Mouse (Mus musculus): ENCODE measurements around the gene Hist1h2ah. TPM values are rescaled to one million over a fixed set of nuclear protein-coding genes. Genes with fewer than 3 reads are reported as not detected.

The Hist1h2ah gene
- polyA plus RNA-seq, 1 experiment from 2014 or later: 7.8 TPM

DNA sequence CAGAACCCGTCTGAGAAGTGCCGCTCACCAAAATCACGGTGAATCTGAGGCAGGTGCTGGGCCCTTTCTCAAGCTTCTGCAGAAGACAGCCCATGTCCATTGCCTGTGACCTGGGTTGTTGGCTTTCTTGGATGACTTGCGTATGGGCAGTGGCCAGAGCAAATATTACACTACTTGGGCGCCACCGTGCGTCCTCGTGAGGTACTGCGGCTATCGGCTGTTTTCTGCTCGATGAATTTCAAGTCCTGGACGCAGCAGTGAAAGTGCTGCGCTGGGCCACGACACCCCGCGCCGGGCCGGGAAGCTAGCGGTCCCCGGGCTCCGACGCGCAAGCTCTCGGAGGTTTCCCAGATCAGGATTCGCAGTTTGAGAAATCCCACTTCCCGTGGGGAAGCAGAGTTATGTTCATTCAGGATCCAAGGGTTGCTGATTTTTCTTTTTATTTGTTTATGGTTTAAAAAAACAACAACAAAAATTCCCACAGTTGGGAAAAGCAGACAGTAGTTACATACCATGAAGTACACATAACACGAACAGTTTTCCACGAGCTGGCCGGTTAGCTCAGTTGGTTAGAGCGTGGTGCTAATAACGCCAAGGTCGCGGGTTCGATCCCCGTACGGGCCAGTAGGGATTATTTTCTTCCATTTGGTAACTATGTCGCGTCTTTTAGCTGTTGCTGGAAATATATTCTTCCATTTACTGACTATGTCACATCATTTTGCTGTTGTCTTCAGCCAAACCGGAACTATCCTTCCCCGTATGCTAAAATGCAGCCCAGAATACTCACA lies 6.5 kb downstream of the Hist1h2ah start:
- H3K4me1 ChIP-seq (ENCODE audit: insufficient read depth, low read length): peaks cover 10% of the 10 kb centered on the region
- H3K9ac ChIP-seq (replicated peaks; ENCODE audit: low read length): peak overlapping the region; percentile 79
- H3K4me3 ChIP-seq (ENCODE audit: low read length): peak overlapping the region; percentile 66
- H3K27me3 ChIP-seq (ENCODE audit: insufficient read depth, low read length): no peaks in the 10 kb centered on the region
- under 1% methylated on average over 40 of the region's 40 CpGs for WGBS
- no peaks in the 10 kb centered on the region for H3K36me3 ChIP-seq (ENCODE audit: insufficient read depth, low read length)
- H3K4me2 ChIP-seq (replicated peaks; ENCODE audit: low read depth, low read length): peak overlapping the region; percentile 69
- no peaks in the 10 kb centered on the region for H3K9me3 ChIP-seq (ENCODE audit: low read length)
- peak overlapping the region; percentile 90 for H3K27ac ChIP-seq (ENCODE audit: low read length)
- peak; percentile 82 for ATAC-seq (ENCODE audit: low FRiP score, low TSS enrichment)

GRCm38 (mm10) chr13:22026058-22027031 lies 9.0 kb downstream of the Hist1h2ah start:
- peaks cover 6% of the 10 kb centered on the region; the same call in 1 of the 2 replicates for H3K4me1 ChIP-seq (ENCODE audit: insufficient read depth, low read length)
- peak; percentile 68; the same call in 1 of the 2 replicates for ATAC-seq (ENCODE audit: low FRiP score, low TSS enrichment)
- peak overlapping the region; percentile 43 for H3K9ac ChIP-seq (replicated peaks; ENCODE audit: low read length)
- peak overlapping the region; percentile 52 for H3K4me2 ChIP-seq (replicated peaks; ENCODE audit: low read depth, low read length)
- 1% methylated on average over 35 of the region's 35 CpGs for WGBS
- peak overlapping the region; percentile 56 for H3K4me3 ChIP-seq (ENCODE audit: low read length)
- H3K27ac ChIP-seq (ENCODE audit: low read length): no peak overlapping the region
- no peaks in the 10 kb centered on the region for H3K27me3 ChIP-seq (ENCODE audit: insufficient read depth, low read length)
- H3K9me3 ChIP-seq (ENCODE audit: low read length): no peaks in the 10 kb centered on the region
- H3K36me3 ChIP-seq (ENCODE audit: insufficient read depth, low read length): no peaks in the 10 kb centered on the region

- ATAC-seq (ENCODE audit: low FRiP score, low TSS enrichment): peak; percentile 83
- H3K36me3 ChIP-seq (ENCODE audit: insufficient read depth, low read length): no peaks in the 10 kb centered on the region
- H3K4me3 ChIP-seq (ENCODE audit: low read length): peak overlapping the region; percentile 63
- peaks cover 23% of the 10 kb centered on the region for H3K27me3 ChIP-seq (ENCODE audit: insufficient read depth, low read length)
- peak overlapping the region; percentile 91 for H3K4me2 ChIP-seq (replicated peaks; ENCODE audit: low read depth, low read length)
- H3K4me1 ChIP-seq (ENCODE audit: insufficient read depth, low read length): peaks cover 6% of the 10 kb centered on the region; the same call in 1 of the 2 replicates
- H3K27ac ChIP-seq (ENCODE audit: low read length): no peak overlapping the region
- no peaks in the 10 kb centered on the region for H3K9me3 ChIP-seq (ENCODE audit: low read length)
- H3K9ac ChIP-seq (replicated peaks; ENCODE audit: low read length): peak overlapping the region; percentile 59
- under 1% methylated on average over 9 of the region's 9 CpGs for WGBS
These were observed 13.1 kb downstream of the Hist1h2ah start for GRCm38 (mm10) chr13:22022241-22022640.

DNA sequence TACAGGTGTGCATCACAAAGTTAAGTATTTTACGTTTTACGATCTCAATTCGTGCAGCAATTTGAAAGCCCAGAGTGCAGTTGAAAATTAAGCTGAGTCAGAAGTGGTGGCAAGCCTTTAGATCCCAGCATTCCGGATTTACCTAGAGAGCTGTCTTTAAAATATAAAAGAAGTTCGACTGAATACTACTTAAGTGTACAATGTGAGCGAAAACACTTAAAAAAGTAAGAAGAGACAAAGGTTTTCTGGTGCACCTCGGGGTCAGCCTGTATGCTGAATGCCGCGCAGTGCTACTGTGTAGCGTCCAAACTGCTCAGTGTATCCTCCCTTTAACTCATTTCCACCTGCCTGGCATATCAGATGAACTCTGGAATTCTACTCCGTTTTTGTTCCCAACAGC lies 13.8 kb downstream of the Hist1h2ah start:
- H3K27me3 ChIP-seq (ENCODE audit: insufficient read depth, low read length): peaks cover 24% of the 10 kb centered on the region
- ATAC-seq (ENCODE audit: low FRiP score, low TSS enrichment): peak; percentile 63; the same call in 1 of the 2 replicates

GRCm38 (mm10) chr13:22020901-22021339 lies 14.4 kb downstream of the Hist1h2ah start:
- H3K27me3 ChIP-seq (ENCODE audit: insufficient read depth, low read length): peaks cover 28% of the 10 kb centered on the region
- peak; percentile 55; the same call in 1 of the 2 replicates for ATAC-seq (ENCODE audit: low FRiP score, low TSS enrichment)
- peak overlapping the region; percentile 63 for H3K4me3 ChIP-seq (ENCODE audit: low read length)
- no peak overlapping the region for H3K27ac ChIP-seq (ENCODE audit: low read length)
- peaks cover 6% of the 10 kb centered on the region; the same call in 1 of the 2 replicates for H3K4me1 ChIP-seq (ENCODE audit: insufficient read depth, low read length)
- WGBS: 1% methylated on average over 8 of the region's 8 CpGs
- H3K4me2 ChIP-seq (replicated peaks; ENCODE audit: low read depth, low read length): peak overlapping the region; percentile 91
- peak overlapping the region; percentile 59 for H3K9ac ChIP-seq (replicated peaks; ENCODE audit: low read length)
- no peaks in the 10 kb centered on the region for H3K36me3 ChIP-seq (ENCODE audit: insufficient read depth, low read length)
- H3K9me3 ChIP-seq (ENCODE audit: low read length): no peaks in the 10 kb centered on the region

More for the DNA sequence above, 13.8 kb downstream of the Hist1h2ah start:
- peak overlapping the region; percentile 59 for H3K9ac ChIP-seq (replicated peaks; ENCODE audit: low read length)
- H3K9me3 ChIP-seq (ENCODE audit: low read length): no peaks in the 10 kb centered on the region
- WGBS: 0% methylated on average over 11 of the region's 11 CpGs
- peak overlapping the region; percentile 91 for H3K4me2 ChIP-seq (replicated peaks; ENCODE audit: low read depth, low read length)
- H3K36me3 ChIP-seq (ENCODE audit: insufficient read depth, low read length): no peaks in the 10 kb centered on the region
- peaks cover 6% of the 10 kb centered on the region; the same call in 1 of the 2 replicates for H3K4me1 ChIP-seq (ENCODE audit: insufficient read depth, low read length)
- peak overlapping the region; percentile 63 for H3K4me3 ChIP-seq (ENCODE audit: low read length)
- H3K27ac ChIP-seq (ENCODE audit: low read length): no peak overlapping the region

DNA sequence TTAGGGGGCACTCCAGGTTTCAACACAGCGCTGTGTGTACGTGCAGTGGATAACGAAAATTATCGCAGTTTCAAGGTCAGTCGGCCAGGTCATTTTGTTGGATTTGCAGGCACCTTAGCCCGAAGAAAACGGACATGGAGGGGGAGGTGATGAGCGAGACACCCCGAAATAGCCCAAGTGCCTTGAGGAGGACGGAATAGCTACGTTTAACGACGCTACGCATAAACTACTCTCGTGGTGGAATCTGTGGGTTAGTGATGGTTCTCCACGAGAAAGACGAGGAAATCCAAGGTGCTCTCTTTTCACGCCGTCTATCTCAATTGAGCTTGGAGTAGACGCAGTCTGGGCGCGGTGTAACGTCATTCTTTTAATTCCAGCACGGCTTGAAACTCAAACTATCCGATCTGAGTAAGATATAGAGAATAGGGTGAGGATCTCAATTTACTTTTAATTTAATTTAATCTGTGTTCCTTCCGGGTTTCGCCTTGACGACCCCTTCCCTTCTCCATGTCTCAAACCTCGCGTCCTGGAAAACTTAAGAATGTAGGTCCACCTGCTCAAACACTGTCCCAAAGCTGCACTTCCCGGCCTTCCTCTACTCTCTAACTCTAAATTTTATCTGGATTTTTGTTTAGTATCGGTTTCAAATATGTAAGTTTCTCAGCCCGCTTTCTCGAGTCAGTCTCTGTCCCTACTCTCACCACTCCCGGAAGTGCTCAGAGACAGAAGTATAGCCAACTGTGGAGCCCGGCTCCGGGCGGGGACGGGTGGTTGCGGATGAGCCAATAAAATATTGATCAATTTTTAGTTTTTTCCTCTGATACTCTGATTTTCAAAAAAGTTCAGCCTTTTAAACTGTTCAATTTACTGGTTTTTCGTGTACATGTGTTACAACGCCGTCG lies 15.2 kb downstream of the Hist1h2ah start:
- Histone ChIP-seq H3K27ac (ENCODE audit: low read length) (no peak overlapping the region), H3K4me1 (ENCODE audit: insufficient read depth, low read length) (peaks cover 6% of the 10 kb centered on the region; the same call in 1 of the 2 replicates), H3K9me3 (ENCODE audit: low read length) (no peaks in the 10 kb centered on the region; the same call in 1 of the 2 replicates), H3K9ac (replicated peaks; ENCODE audit: low read length) (peak overlapping the region; percentile 57), H3K4me3 (ENCODE audit: low read length) (peak overlapping the region; percentile 63), H3K4me2 (replicated peaks; ENCODE audit: low read depth, low read length) (peak overlapping the region; percentile 91), H3K36me3 (ENCODE audit: insufficient read depth, low read length) (no peaks in the 10 kb centered on the region), H3K27me3 (ENCODE audit: insufficient read depth, low read length) (peaks cover 32% of the 10 kb centered on the region)
- no peak for ATAC-seq (ENCODE audit: low FRiP score, low TSS enrichment)
- WGBS: under 1% methylated on average over 44 of the region's 44 CpGs

- peaks cover 69% of the 10 kb centered on the region for H3K27me3 ChIP-seq (ENCODE audit: insufficient read depth, low read length)
- H3K4me2 ChIP-seq (replicated peaks; ENCODE audit: low read depth, low read length): peak overlapping the region; percentile 34; the same call in 1 of the 2 replicates
- H3K27ac ChIP-seq (ENCODE audit: low read length): no peak overlapping the region
- ATAC-seq (ENCODE audit: low FRiP score, low TSS enrichment): peak; percentile 89
- H3K36me3 ChIP-seq (ENCODE audit: insufficient read depth, low read length): no peaks in the 10 kb centered on the region
- H3K4me1 ChIP-seq (ENCODE audit: insufficient read depth, low read length): peaks cover 13% of the 10 kb centered on the region
- no peak overlapping the region for H3K9ac ChIP-seq (replicated peaks; ENCODE audit: low read length)
- no peaks in the 10 kb centered on the region; the same call in 1 of the 2 replicates for H3K9me3 ChIP-seq (ENCODE audit: low read length)
- H3K4me3 ChIP-seq (ENCODE audit: low read length): 0 out of 2 replicates have a peak overlapping the region, but pooled peaks have one; percentile 10
- WGBS: 17% methylated on average over 27 of the region's 27 CpGs
These were observed 19.6 kb downstream of the Hist1h2ah start for GRCm38 (mm10) chr13:22015479-22016450.

- no peaks in the 10 kb centered on the region; the same call in 1 of the 2 replicates for H3K9me3 ChIP-seq (ENCODE audit: low read length)
- H3K4me2 ChIP-seq (replicated peaks; ENCODE audit: low read depth, low read length): peak overlapping the region; percentile 40
- H3K4me1 ChIP-seq (ENCODE audit: insufficient read depth, low read length): peaks cover 7% of the 10 kb centered on the region
- 8% methylated on average over 17 of the region's 17 CpGs for WGBS
- no peak overlapping the region for H3K27ac ChIP-seq (ENCODE audit: low read length)
- ATAC-seq (ENCODE audit: low FRiP score, low TSS enrichment): no peak
- no peak overlapping the region for H3K9ac ChIP-seq (replicated peaks; ENCODE audit: low read length)
- peaks cover 75% of the 10 kb centered on the region for H3K27me3 ChIP-seq (ENCODE audit: insufficient read depth, low read length)
- peak overlapping the region; percentile 28 for H3K4me3 ChIP-seq (ENCODE audit: low read length)
- no peaks in the 10 kb centered on the region for H3K36me3 ChIP-seq (ENCODE audit: insufficient read depth, low read length)
These were observed 20.9 kb downstream of the Hist1h2ah start for GRCm38 (mm10) chr13:22014411-22014845.
